Mouse (Mus musculus): ENCODE measurements around the gene Ccm2l.

GRCm38 (mm10) chr2:153063394-153063793 lies 2.4 kb upstream of the Ccm2l start:
- TF ChIP-seq CHD2 (IDR thresholded peaks at IDR 0.05; ENCODE audit: low read depth, low read length) (no peak), HCFC1 (IDR thresholded peaks at IDR 0.05; ENCODE audit: borderline replicate concordance, insufficient read depth, low read length) (no peak)

Data from ES-E14 (cell line).